Mouse (Mus musculus): ENCODE measurements around the gene Fam25c.
"Not testable (repeated sequence)": the region's sequence is repeated elsewhere in the genome, so short reads cannot be mapped to it uniquely, and the experiment has no call there.

Gene Fam25c

DNA sequence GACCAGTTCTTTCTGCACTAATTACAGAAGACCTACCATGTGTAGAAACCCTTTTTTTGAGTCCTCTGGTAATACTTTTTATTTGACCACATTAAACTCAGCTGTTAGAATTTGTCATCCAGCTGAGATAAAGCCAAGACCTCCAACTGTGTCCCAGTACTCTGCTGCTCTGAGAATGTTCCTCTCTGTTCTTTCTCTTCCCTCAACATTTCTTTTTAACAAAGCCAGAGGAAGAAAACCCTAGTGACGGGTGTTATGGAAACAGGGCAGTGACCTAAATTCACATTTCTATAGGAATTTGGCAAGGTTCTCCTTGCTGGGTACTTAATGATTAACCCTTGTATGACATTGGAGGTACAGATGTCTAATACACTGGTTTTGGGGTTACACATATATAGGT lies 15.8 kb downstream of the Fam25c start:
- in situ Hi-C loops (cut with MboI, MseI): no loop called here

- in situ Hi-C loops (cut with MboI, MseI): no loop called here
Measured at GRCm38 (mm10) chr14:34332476-34332875, 22.8 kb downstream of the Fam25c start.

DNA sequence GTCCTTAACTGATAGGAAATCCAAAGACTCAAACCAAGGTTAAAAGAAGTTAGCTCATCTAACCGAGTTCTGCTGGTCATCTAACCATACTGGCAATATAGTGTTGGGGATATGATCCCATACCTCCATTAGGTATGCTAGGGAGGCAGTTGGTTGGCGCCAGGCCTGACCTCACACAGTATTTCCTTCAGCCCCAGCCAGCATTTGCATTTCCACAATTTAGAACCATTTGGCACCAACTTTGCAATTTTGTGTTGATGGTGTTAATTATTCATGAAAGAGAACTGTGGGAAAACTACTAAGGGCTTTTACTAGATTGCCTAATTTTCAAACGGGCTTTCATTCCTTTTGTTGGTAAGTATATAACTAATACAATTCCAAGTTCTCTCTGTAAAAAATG lies 23.3 kb downstream of the Fam25c start:
- in situ Hi-C loops (cut with MboI, MseI): no loop called here

- in situ Hi-C loops (cut with MboI, MseI): no loop called here
Measured at GRCm38 (mm10) chr14:34330657-34331158, 24.5 kb downstream of the Fam25c start.

- in situ Hi-C loops (cut with MboI, MseI): no loop called here
Measured at GRCm38 (mm10) chr14:34327618-34328017, 27.6 kb downstream of the Fam25c start.

- in situ Hi-C loops (cut with MboI, MseI): no loop called here
Measured at GRCm38 (mm10) chr14:34326606-34327005, 28.6 kb downstream of the Fam25c start.

DNA sequence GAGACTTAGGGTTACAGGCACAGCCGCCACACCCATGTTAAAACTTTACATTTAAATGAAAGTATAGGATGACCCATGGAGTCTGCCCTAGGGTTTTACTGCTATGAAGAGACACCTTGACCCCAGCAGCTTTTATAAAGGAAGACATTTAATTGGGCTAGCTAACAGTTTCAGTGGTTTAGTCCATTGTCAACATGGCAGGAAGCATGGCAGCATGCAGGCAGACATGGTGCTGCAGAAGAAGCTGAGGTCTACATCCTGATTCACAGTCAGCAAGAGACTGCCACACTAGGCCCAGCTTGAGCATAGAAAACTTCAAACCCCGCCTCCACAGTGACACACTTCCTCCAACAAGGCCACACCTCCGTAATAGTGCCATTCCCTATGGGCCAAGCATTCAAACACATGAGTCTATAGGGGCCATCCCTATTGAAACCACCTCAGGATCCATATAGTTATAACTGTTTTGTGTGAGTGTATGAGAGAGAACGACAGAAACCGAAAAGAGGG lies 31.6 kb downstream of the Fam25c start:
- in situ Hi-C loops (cut with MboI, MseI): no loop called here

- in situ Hi-C loops (cut with MboI, MseI): no loop called here
Measured at GRCm38 (mm10) chr14:34318113-34318512, 37.1 kb downstream of the Fam25c start.

DNA sequence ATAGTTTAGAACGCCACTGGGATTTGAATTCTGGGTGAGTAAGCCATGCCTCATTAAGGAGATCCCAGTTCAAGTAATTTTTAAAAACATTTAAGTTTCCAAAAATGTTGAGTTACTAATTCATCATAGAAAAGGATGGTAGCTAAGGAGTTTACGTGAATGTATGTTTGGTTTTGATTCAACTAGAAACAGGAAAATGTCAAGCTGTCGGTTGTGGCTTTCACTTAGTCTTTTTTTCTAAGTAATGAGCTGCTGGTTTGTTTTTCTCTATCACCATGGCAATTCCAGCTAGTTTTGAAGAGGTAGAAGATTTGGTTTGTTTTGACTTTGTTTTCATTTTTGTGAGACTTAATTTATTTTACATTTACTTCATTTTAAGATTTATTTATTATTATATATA lies 37.8 kb downstream of the Fam25c start:
- in situ Hi-C loops (cut with MboI, MseI): no loop called here

DNA sequence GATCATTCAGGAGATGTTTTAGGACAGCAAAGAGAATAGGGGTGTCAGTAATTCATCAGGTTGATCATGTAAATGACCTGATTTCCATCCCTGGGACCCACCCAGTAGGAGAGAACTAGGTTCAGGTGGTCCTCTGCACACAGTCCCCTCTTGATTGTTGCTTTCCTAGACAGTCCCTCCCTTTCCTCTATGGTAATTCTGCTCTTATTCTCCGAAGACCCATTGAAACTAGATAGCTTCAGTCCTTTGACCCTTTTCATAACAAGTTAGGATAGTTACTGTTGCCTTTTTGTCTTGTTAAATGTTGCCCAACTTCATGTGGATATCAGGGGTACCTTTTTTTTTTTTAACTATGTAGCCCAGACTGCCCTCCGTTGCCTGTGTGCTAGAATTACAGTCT lies 38.9 kb downstream of the Fam25c start:
- in situ Hi-C loops (cut with MboI, MseI): no loop called here

- in situ Hi-C loops (cut with MboI, MseI): no loop called here
Measured at GRCm38 (mm10) chr14:34314796-34315195, 40.4 kb downstream of the Fam25c start.

DNA sequence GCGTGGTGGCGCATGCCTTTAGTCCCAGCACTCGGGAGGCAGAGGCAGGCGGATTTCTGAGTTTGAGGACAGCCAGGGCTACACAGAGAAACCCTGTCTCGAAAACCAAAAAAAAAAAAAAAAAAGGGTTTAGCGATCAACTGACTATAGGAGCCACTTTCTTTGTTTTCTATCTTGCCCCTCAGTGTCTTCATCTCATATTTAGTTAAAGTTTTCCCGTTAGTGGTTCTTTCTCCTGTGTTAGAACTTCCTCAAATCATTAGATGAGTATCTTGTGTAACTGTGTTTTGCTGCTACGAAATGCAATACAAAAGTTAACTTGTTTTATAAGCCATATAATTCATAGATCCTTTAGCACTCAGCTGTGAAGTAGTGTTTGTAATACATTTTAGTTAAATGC lies 40.9 kb downstream of the Fam25c start:
- in situ Hi-C loops (cut with MboI, MseI): not testable (repeated sequence)

GRCm38 (mm10) chr14:34313612-34314011 lies 41.6 kb downstream of the Fam25c start:
- in situ Hi-C loops (cut with MboI, MseI): no loop called here

DNA sequence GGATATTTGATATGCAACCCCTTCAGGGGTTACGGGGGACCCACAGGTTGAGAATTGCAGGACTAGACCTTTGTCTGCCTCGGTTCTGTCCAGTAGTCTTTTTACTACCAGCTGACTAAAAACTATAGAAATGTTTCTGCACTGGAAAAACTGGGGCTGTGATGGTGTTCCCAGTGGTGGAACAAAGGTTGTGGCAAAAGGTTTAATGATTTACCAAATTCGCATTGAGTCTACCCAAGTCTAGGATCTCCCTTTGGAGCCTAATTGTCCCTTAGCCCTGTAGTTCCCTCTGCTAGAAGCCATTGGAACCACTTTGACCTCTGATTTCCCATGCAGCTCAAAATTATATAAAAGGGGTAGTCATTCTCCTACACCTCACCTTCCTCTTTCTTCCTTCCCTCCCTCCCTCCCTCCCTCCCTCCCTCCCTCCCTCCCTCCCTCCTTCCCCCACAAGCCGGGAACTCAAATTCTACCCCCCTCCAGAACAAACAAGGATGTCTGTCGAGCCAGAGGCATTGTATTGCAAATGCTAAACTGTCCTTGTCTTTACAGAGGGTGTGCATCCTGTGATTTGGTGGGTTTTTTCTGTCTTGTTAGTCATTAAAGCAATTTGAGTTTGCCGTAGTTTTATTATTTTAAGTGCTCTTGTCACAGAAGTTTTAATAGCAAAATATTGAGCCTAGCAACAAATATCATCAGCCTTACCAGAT lies 42.7 kb downstream of the Fam25c start:
- in situ Hi-C loops (cut with MboI, MseI): no loop called here

GRCm38 (mm10) chr14:34311691-34312090 lies 43.5 kb downstream of the Fam25c start:
- in situ Hi-C loops (cut with MboI, MseI): no loop called here

DNA sequence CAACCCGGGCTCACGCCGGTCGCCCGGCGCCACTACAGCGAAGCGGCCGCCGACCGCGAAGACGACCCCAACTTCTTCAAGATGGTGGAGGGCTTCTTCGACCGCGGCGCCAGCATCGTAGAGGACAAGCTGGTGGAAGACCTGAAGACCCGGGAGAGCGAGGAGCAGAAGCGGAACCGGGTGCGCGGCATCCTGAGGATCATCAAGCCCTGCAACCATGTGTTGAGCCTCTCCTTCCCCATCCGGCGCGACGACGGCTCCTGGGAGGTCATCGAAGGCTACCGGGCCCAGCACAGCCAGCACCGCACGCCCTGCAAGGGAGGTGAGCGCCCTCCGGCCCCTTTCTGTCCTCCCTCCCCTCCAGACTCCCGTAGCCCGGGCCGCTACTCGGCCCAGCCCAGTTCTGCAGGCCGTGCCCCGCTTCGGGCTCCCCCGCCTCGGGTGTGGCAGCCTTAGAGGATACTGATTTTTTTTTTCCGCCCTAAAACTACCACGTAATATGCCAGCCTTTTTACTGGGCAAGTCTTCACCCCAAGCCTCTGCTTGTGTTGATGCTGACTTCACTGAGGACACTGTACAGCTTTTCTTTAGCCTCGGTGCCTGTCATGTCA lies 44.1 kb downstream of the Fam25c start:
- in situ Hi-C loops (cut with MboI, MseI): no loop called here

DNA sequence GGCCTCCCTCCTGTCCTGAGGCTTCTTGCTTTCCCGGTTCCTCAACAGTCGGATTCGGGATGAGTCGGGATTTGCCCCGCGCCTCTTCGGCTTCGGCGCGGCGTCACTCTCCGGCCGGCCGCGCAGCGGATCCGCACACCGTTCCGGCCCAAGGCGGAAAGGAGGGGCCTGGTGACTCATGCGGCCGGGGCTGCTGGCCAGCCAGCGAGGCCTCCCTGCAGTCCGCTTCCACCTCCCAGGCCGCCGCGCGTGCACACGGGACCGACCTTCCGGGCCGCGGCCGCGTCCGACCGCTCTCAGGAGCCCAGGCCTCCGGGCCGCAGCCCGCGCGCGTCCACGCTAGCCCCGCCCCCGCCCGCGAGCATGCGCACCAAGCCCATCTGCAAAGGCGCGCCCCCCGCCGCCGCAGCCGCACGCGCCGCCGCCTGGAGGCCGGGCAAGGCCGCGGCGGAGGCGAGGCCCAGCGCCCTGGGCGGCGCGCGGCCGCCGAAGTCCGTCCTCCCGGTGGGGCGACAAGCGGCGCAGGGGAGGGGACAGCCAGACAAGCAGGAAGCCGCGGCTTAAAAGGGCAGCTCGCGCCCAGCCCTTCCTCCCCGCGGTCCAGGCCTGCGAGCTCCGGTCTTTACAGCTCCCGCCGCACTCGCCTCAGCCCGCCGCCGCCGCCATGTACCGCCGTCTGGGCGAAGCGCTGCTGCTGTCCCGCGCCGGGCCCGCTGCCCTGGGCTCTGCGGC lies 44.8 kb downstream of the Fam25c start, which contains the start of the genes Shld2 and Glud1:
Shld2 (minus strand) TSS at position 260 of the 732 bp plus-strand sequence.
Glud1 (plus strand) TSS at position 494 of the 732 bp plus-strand sequence.
- in situ Hi-C loops (cut with MboI, MseI): no loop called here

DNA sequence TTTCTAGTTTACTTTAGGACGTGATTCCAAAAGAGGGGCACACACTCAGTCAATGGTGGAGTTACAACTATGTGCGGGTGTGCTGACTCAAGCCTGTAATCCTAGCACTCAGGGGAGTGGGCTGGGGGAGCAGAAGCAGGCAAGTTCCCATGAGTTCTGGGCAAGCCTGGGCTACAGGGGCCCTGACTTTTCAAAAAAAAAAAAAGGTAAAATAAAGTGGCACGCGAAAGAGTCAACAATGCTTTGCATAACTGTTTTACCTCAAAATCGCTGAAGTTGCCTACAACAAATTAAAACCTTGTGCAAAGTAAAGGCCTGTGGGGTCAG lies 45.4 kb downstream of the Fam25c start:
- in situ Hi-C loops (cut with MboI, MseI): no loop called here

DNA sequence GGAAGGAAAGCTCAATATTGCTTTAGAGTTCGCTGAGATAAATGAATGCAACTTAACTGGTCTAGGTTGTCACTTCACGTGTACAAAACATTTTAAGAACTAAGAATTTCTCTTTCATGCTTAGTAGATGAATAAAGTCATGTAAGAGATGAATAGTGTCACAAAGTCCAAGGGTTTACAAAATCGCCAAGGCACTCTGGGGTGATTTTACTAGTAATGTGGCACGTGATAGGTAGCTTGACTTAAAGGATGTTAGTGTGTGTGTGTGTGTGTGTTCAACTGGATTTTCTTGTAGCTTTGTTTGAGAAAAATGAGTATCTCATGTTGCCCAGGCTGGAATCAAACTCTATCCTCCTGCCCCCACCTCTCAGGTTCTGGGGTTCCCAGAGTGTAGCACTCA lies 46.0 kb downstream of the Fam25c start:
- in situ Hi-C loops (cut with MboI, MseI): no loop called here

DNA sequence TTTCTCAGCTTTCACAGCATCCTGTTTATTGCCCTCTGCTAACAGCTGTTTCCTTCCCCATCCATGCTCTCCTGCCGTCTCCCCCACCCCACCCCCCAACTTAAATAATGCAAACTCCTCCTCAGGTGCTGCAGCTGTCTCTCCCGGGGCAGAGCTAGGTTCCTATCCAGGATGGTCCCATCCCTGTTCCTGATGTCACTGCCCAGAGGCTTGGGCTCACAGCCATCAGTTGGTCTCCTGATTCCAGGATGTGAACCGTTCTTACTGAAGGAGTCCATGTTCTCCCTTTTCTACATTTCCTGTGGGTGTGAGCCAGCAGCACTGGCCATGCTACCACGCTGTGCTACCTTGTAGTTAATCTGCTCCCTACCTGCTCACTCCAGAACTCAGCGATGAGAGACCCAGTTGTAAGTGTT lies 52.0 kb downstream of the Fam25c start:
- in situ Hi-C loops (cut with MboI, MseI): no loop called here

DNA sequence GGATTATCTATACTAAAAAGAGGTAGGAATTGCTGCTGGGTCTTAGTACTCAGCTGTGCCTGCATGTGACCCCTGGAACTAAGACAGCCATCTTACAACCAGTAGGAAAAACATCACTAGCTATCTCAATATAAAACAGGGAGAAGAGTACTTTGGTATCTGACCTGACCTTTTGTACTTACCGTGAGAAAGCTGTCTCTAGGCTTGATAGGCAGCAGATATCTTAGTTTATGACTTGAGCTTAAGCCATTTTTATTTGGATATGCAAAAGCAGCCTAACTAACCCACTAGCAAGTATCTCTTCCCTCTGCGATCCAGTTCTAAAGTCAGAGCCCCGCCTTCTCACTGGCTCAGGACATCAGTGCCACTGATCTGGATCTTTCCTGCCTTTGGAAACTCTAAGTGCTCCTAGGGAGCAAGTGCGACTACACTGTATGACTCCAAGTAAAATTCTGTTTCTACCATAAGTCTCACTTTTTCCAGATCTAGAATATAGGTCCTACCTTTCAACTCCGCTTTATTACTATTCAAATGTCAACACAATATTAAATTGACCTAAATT lies 52.5 kb downstream of the Fam25c start:
- in situ Hi-C loops (cut with MboI, MseI): no loop called here
